Mouse (Mus musculus): ENCODE measurements around the gene Anp32e. TPM values are rescaled to one million over a fixed set of nuclear protein-coding genes. Genes with fewer than 3 reads are reported as not detected.

The Anp32e gene
- polyA plus RNA-seq, 1 experiment from 2014 or later = 67.2 TPM

GRCm38 (mm10) chr3:95932157-95932556 lies 3.1 kb downstream of the Anp32e start:
- Histone ChIP-seq H3K9ac (ENCODE audit: low read length) (no peak overlapping the region), H3K4me2 (replicated peaks; ENCODE audit: low read depth) (no peak overlapping the region), H3K27ac (replicated peaks) (no peak overlapping the region), H3K4me1 (replicated peaks; ENCODE audit: control insufficient read depth, insufficient read depth) (no peaks in the 10 kb centered on the region), H3K9me3 (ENCODE audit: control insufficient read depth, low read length) (no peaks in the 10 kb centered on the region), H3K27me3 (ENCODE audit: control insufficient read depth, insufficient read depth, low read length) (no peaks in the 10 kb centered on the region), H3K4me3 (ENCODE audit: low read depth, low read length) (no peak overlapping the region), H3K36me3 (ENCODE audit: control insufficient read depth, insufficient read depth, low read length) (peaks cover 2% of the 10 kb centered on the region; the same call in 1 of the 2 replicates)
- ATAC-seq (ENCODE audit: low FRiP score, low TSS enrichment) (no peak), DNase-seq (ENCODE audit: low spot score) (no peak)
- TF ChIP-seq EP300 (optimal IDR thresholded peaks at IDR 0.05) (no peak), CTCF (IDR thresholded peaks at IDR 0.05; ENCODE audit: low read depth) (peak; percentile 32)
- 63% methylated on average over 1 of the region's 1 CpGs for WGBS

- peaks cover 7% of the 10 kb centered on the region; the same call in 1 of the 2 replicates for H3K36me3 ChIP-seq (ENCODE audit: control insufficient read depth, insufficient read depth, low read length)
- no peaks in the 10 kb centered on the region for H3K27me3 ChIP-seq (ENCODE audit: control insufficient read depth, insufficient read depth, low read length)
- H3K9ac ChIP-seq (ENCODE audit: low read length) = no peak overlapping the region
- 79% methylated on average over 7 of the region's 7 CpGs for WGBS
- no peak overlapping the region for H3K4me3 ChIP-seq (ENCODE audit: low read depth, low read length)
- DNase-seq (ENCODE audit: low spot score) = no peak
- H3K4me1 ChIP-seq (replicated peaks; ENCODE audit: control insufficient read depth, insufficient read depth) = no peaks in the 10 kb centered on the region
- no peaks in the 10 kb centered on the region for H3K9me3 ChIP-seq (ENCODE audit: control insufficient read depth, low read length)
- H3K27ac ChIP-seq (replicated peaks) = no peak overlapping the region
- no peak overlapping the region for H3K4me2 ChIP-seq (replicated peaks; ENCODE audit: low read depth)
- no peak for TF ChIP-seq CTCF (IDR thresholded peaks at IDR 0.05; ENCODE audit: low read depth)
- no peak for TF ChIP-seq EP300 (optimal IDR thresholded peaks at IDR 0.05)
- no peak for ATAC-seq (ENCODE audit: low FRiP score, low TSS enrichment)
Observed at GRCm38 (mm10) chr3:95932566-95932965, 3.5 kb downstream of the Anp32e start.

- H3K36me3 ChIP-seq (ENCODE audit: control insufficient read depth, insufficient read depth, low read length) = peaks cover 11% of the 10 kb centered on the region
- DNase-seq (ENCODE audit: low spot score) (no peak), ATAC-seq (ENCODE audit: low FRiP score, low TSS enrichment) (no peak)
- WGBS = 92% methylated on average over 7 of the region's 7 CpGs
- H3K4me2 ChIP-seq (replicated peaks; ENCODE audit: low read depth) = no peak overlapping the region
- H3K4me3 ChIP-seq (ENCODE audit: low read depth, low read length) = no peak overlapping the region
- no peaks in the 10 kb centered on the region for H3K4me1 ChIP-seq (replicated peaks; ENCODE audit: control insufficient read depth, insufficient read depth)
- H3K27ac ChIP-seq (replicated peaks) = no peak overlapping the region
- TF ChIP-seq EP300 (optimal IDR thresholded peaks at IDR 0.05) (no peak), CTCF (IDR thresholded peaks at IDR 0.05; ENCODE audit: low read depth) (no peak)
- no peak overlapping the region for H3K9ac ChIP-seq (ENCODE audit: low read length)
- H3K9me3 ChIP-seq (ENCODE audit: control insufficient read depth, low read length) = no peaks in the 10 kb centered on the region
- no peaks in the 10 kb centered on the region for H3K27me3 ChIP-seq (ENCODE audit: control insufficient read depth, insufficient read depth, low read length)
Observed at GRCm38 (mm10) chr3:95933111-95933750, 4.2 kb downstream of the Anp32e start.

- Histone ChIP-seq H3K36me3 (ENCODE audit: control insufficient read depth, insufficient read depth, low read length) (peaks cover 18% of the 10 kb centered on the region), H3K4me2 (replicated peaks; ENCODE audit: low read depth) (no peak overlapping the region), H3K4me1 (replicated peaks; ENCODE audit: control insufficient read depth, insufficient read depth) (no peaks in the 10 kb centered on the region), H3K27ac (replicated peaks) (no peak overlapping the region), H3K27me3 (ENCODE audit: control insufficient read depth, insufficient read depth, low read length) (no peaks in the 10 kb centered on the region), H3K9ac (ENCODE audit: low read length) (no peak overlapping the region), H3K4me3 (ENCODE audit: low read depth, low read length) (no peak overlapping the region), H3K9me3 (ENCODE audit: control insufficient read depth, low read length) (no peaks in the 10 kb centered on the region)
- WGBS = 91% methylated on average over 1 of the region's 1 CpGs
- ATAC-seq (ENCODE audit: low FRiP score, low TSS enrichment) (no peak), DNase-seq (ENCODE audit: low spot score) (no peak)
- no peak for TF ChIP-seq EP300 (optimal IDR thresholded peaks at IDR 0.05)
- TF ChIP-seq CTCF (IDR thresholded peaks at IDR 0.05; ENCODE audit: low read depth) = no peak
Observed at GRCm38 (mm10) chr3:95934448-95934847, 5.4 kb downstream of the Anp32e start.

GRCm38 (mm10) chr3:95938217-95938616 lies 9.2 kb downstream of the Anp32e start:
- 98% methylated on average over 8 of the region's 8 CpGs for WGBS
- H3K4me1 ChIP-seq (replicated peaks; ENCODE audit: control insufficient read depth, insufficient read depth) = no peaks in the 10 kb centered on the region
- peaks cover 28% of the 10 kb centered on the region for H3K36me3 ChIP-seq (ENCODE audit: control insufficient read depth, insufficient read depth, low read length)
- no peaks in the 10 kb centered on the region for H3K9me3 ChIP-seq (ENCODE audit: control insufficient read depth, low read length)
- no peak for TF ChIP-seq CTCF (IDR thresholded peaks at IDR 0.05; ENCODE audit: low read depth)
- TF ChIP-seq EP300 (optimal IDR thresholded peaks at IDR 0.05) = no peak
- H3K4me3 ChIP-seq (ENCODE audit: low read depth, low read length) = no peak overlapping the region
- no peak overlapping the region for H3K4me2 ChIP-seq (replicated peaks; ENCODE audit: low read depth)
- no peak overlapping the region for H3K27ac ChIP-seq (replicated peaks)
- ATAC-seq (ENCODE audit: low FRiP score, low TSS enrichment) = no peak
- no peaks in the 10 kb centered on the region for H3K27me3 ChIP-seq (ENCODE audit: control insufficient read depth, insufficient read depth, low read length)
- DNase-seq (ENCODE audit: low spot score) = no peak
- H3K9ac ChIP-seq (ENCODE audit: low read length) = no peak overlapping the region

GRCm38 (mm10) chr3:95938835-95939234 lies 9.8 kb downstream of the Anp32e start:
- H3K36me3 ChIP-seq (ENCODE audit: control insufficient read depth, insufficient read depth, low read length) = peaks cover 28% of the 10 kb centered on the region
- DNase-seq (ENCODE audit: low spot score) = no peak
- no peaks in the 10 kb centered on the region for H3K4me1 ChIP-seq (replicated peaks; ENCODE audit: control insufficient read depth, insufficient read depth)
- no peak overlapping the region for H3K4me3 ChIP-seq (ENCODE audit: low read depth, low read length)
- no peak overlapping the region for H3K9ac ChIP-seq (ENCODE audit: low read length)
- ATAC-seq (ENCODE audit: low FRiP score, low TSS enrichment) = no peak
- TF ChIP-seq CTCF (IDR thresholded peaks at IDR 0.05; ENCODE audit: low read depth) (peak; percentile 61), EP300 (optimal IDR thresholded peaks at IDR 0.05) (no peak)
- no peaks in the 10 kb centered on the region for H3K27me3 ChIP-seq (ENCODE audit: control insufficient read depth, insufficient read depth, low read length)
- H3K9me3 ChIP-seq (ENCODE audit: control insufficient read depth, low read length) = no peaks in the 10 kb centered on the region
- no peak overlapping the region for H3K4me2 ChIP-seq (replicated peaks; ENCODE audit: low read depth)
- no peak overlapping the region for H3K27ac ChIP-seq (replicated peaks)
- 97% methylated on average over 15 of the region's 15 CpGs for WGBS

All from stomach, postnatal 0 days (tissue).